Mouse (Mus musculus): ENCODE measurements around the gene Zfp184.

Zfp184 gene

DNA sequence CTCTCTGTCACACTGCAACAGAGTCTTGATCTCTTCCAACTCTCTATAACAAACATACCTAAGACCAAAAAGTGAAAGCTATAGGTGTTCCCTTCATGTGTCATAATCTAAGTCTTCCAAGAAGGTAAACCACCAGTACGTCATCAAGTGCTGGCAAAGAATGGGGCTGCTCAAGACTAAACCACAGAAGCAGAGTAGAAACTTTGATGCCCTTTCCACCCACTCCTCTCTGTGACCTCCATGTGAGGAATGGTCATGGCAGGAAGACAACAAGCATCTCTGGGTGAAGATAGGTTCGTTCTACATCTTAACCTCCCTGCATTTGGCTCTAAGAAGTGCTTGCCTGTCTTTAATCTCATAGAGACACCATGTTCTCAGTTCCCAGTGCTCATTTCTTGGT lies 39.6 kb downstream of the Zfp184 start:
- no peak for DNase-seq (ENCODE audit: low read depth, low spot score)

- DNase-seq (ENCODE audit: low read depth, low spot score), result no peak
These were observed 47.7 kb downstream of the Zfp184 start for GRCm38 (mm10) chr13:21992550-21992949.

GRCm38 (mm10) chr13:21993957-21994738 lies 49.3 kb downstream of the Zfp184 start:
- no peak for DNase-seq (ENCODE audit: low read depth, low spot score)

DNA sequence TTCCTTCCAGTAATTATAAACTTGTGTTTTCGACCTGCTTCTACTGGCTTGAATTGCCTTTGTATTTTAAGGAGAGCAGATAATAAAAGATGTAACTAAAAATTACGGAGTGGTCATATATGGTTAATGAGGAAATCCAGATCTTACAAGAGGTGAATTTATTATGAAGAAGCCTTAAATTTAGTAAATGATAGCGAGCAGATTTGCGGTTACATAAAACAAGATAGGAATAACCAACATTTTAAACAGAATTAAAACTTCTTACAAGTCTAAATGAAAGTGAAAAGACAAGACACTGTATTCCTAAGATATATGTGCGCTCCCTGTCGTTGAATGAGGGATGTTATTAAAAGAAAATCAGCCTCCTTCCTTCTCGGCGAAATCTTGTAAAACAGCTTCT lies 50.0 kb downstream of the Zfp184 start:
- no peak for DNase-seq (ENCODE audit: low read depth, low spot score)

GRCm38 (mm10) chr13:21995331-21995914 lies 50.5 kb downstream of the Zfp184 start:
- DNase-seq (ENCODE audit: low read depth, low spot score), result no peak

DNA sequence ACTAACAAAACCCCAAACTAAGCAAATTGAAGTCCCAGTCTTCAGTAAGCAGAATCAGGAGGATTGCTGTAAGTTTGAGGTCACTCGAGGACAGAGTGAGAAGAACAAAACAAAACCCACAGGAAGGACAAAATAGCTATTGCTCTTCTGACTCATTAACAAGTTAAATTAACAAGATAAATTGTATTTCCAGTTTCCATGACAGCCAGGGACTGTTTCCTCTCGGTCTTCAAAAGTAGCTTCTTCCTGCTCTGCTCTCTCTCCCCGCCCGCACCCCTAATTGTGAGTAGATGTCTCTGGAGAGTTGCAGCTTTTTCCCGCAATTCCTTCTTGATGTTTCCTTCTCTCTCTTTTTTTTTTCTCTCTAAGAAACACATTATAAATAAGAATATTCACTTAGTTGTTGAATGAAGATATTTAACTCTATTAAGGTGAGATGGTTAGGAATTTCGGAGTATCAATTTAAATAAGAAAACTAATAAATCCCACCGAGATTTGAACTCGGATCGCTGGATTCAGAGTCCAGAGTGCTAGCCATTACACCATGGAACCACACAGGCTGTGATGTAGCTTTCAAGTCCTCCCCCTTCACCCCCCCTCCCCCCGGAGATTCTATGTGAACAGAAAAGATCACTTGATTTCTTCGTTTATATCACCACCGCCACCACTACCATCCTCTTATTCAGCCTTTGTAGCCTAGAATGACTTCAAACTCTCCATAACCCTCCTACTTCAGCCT lies 51.4 kb downstream of the Zfp184 start:
- DNase-seq (ENCODE audit: low read depth, low spot score), result no peak

DNA sequence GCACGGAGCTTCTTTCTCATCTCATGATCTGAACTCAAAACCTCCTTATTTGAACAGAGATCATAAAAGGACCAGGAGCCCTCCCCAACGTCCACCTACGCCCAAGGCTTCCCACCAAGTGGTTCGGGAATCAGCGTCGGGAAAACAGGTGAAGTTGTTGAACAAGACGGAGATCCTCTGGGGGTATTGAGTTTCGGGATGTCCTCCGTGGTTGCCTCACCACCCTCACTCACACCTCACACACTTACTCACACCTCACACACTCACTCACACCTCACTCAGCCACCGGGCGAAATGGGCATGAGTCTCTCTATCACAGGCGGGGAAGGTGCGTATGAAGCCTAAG lies 51.9 kb downstream of the Zfp184 start:
- DNase-seq (ENCODE audit: low read depth, low spot score), result no peak

DNA sequence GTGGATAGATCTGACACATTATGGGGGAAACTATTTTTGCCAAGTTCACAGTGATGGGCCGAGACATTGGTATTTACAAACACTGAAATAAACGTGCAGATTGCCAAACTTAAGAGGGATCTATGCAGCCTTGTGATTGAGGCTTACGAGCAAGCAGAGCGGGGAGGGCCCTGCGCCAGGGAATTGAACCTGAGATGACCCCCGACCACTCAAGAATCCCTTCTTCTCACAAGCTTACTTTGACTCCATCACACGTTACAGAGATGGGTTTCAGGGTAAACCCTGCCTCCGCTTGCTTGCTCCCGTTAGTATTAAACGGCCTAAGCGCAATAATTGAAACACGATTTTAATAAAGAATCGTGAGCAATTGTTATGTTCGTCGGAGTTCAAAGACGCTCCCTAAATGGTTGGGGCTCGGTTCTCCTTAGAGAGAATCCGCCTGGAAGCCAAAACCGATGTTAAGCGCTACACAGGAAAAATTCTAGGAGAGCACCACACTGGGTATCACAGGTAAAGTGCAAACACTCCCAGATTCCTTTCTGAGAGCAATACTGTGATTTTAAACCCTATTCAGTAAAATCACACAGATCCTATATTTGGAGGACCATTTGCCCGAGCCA lies 52.4 kb downstream of the Zfp184 start:
- no peak for DNase-seq (ENCODE audit: low read depth, low spot score)

DNA sequence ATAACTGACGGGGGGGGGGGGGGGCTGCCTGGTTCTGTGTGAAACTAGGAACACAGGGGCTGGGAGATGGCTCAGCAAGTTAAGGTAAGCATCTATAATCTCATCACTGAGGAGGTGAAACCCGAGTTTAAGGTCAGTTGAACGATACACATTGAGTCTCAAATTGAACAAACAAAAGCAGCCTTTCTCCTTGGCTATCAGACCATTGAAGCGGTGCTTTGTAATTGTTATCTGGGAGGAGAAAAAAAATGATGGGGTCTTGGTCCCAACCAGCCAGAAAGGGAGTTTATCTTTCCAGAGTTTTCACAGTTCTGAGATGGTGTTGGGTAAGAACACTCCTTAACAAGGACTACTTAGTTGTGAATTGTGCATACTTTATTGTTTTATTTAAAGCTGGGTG lies 52.9 kb downstream of the Zfp184 start:
- DNase-seq (ENCODE audit: low read depth, low spot score), result no peak

GRCm38 (mm10) chr13:21998412-21998811 lies 53.5 kb downstream of the Zfp184 start:
- DNase-seq (ENCODE audit: low read depth, low spot score), result no peak

DNA sequence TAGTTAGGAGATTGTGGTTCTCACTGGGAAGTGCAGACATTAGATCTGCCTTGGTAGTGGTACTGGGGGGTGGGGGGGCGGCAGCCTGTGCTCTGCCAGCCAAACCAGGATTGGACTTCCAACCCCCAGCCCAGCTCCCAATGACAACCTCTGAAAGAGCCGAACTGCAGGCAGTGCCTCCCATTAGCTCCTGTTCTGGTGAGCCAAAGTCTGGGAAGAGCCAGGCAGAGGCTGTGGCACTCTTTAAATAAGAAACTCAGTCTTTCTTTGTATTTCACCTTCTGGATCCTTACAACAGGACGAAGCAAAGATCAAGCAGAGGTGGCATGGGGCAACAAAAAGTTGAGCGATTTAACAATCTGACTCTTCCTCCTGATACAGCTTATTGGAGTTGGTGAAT lies 54.3 kb downstream of the Zfp184 start:
- DNase-seq (ENCODE audit: low read depth, low spot score), result no peak

DNA sequence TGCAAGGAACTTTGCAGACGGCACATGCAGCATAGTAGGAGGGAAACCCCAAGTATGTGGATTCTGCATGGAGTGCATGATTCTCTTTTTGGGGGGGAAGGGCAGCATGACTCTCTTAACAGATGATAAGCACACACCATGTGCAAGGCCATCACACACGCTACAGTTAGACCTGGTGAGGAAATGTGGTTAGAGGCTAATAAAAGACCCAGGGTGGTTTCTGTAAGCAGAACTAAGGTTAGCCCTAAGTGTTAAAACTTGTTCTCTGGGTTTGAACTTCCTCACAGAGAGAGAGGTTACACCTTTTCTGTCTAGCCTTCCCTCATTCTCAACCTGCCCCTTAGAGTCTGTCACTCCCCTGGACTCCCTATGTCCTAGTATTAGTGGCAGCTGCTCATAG lies 56.5 kb downstream of the Zfp184 start:
- DNase-seq (ENCODE audit: low read depth, low spot score), result no peak

DNA sequence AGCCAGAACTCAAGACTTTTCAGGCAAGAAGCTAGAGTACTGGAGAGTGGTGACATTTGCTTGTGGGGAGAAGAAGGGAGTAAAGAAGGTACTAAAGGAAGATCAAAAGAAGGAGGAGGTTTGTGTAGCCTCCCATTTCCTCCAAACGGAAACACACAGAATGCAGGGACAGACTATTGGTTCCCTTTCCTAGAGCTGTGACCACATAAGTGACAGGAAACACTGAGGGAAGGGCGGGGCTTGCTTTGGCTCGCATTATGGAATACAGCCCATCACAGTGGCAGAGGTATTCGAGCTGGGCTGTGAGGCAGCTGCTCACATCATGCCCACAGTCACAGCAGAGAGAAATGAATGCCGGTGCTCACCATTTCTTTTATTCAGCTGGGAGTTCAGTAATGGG lies 56.9 kb downstream of the Zfp184 start:
- DNase-seq (ENCODE audit: low read depth, low spot score), result no peak

- DNase-seq (ENCODE audit: low read depth, low spot score), result no peak
These were observed 60.9 kb downstream of the Zfp184 start for GRCm38 (mm10) chr13:22005605-22006333.

- DNase-seq (ENCODE audit: low read depth, low spot score), result no peak
These were observed 61.6 kb downstream of the Zfp184 start for GRCm38 (mm10) chr13:22006334-22007120.

DNA sequence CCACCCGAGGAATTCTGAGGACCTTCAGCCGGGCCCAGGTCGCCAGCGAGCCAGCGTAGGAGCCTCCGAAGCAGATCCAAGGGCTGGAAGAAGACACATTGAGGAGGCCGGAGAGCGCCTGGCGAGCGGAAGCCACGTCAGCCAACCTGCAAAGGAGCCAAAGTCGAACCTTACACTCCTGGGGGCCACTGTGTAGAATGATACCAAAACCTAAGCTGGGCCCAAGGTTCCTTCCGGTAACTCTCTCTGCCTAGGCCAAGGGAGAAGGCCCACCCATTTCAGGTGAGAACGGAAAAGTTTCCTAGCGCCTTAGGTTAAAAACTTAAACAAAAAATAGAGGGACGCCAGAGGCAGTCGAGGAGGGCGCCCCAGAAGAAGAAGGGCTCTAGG lies 62.2 kb downstream of the Zfp184 start:
- DNase-seq (ENCODE audit: low read depth, low spot score), result no peak

DNA sequence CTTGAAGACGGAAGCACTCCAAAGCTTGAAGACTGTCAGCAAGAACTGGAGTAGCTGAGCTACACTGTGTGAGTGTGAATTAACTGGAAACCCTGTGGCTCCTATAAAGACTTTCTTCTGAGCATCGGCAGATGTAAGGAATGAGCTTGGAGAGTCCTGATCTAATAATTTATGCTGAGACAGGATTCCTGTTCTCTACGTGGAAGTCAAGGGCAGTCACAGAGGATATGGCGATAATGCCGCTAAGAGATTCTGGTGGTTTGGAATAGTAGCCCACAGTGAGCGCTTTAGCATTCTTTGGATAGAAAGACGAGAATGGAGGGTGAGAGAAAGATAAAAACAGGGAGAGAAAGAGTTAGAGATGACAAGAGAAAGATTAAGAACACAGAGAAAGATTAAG lies 63.0 kb downstream of the Zfp184 start:
- DNase-seq (ENCODE audit: low read depth, low spot score), result no peak

DNA sequence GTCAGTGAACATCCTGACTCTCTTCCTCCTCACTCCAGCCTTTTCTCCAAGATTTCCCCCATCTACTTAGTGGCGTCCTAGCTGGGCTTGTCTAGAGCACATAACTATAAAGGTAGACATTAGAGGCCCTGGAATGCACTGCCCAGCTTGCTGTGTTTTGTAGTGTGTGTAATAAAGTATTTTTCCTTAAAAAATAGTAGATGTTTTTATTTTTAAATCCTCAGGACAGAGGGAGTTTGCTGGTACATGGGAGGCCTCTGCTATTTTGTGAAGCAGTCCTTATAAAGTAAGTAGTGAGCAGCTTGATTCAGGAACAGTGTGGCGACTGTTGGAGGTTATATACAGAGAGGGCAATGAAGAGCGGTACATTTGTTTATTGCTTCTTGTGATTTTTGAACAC lies 63.8 kb downstream of the Zfp184 start:
- no peak for DNase-seq (ENCODE audit: low read depth, low spot score)

DNA sequence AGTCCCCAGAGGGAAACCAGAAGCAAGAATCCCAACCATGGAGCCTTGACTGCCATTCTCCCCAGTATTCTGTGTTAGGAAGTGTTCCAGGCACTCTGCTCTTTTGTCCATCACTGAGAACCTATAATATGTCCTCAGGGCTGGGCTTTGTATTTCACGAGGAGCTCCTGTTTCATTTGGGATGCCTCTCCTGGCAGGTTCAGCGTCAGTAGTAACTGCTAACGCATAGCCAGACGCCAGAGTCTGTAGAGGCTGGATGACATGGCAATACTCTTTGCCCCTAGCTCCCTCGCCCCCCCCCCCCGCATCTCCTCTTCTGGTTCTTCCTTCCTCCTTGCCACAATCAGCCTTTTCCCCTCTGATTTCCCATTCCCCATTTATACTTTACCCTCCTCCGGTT lies 64.7 kb downstream of the Zfp184 start, which contains the start of gene Prss16:
Gene Prss16, minus strand, starts transcription at position 101 of the 400 bp plus-strand sequence.
- DNase-seq (ENCODE audit: low read depth, low spot score), result no peak
